Mouse (Mus musculus) olfactory bulb, adult 2 months (tissue): ENCODE data around the gene Apbb2. TPM values are rescaled to one million over a fixed set of nuclear protein-coding genes. Genes with fewer than 3 reads are reported as not detected.
A peak's percentile ranks its signal among the peaks of the same experiment; 100 is the strongest.

ENCODE experiments used
- H3K27ac ChIP-seq: fragments of 200-500 bp; 2 replicates; pipeline ENCODE4 v1.5.1; 2012; ENCODE audit warnings: low read depth, low read length; ENCODE audit not compliant: insufficient read depth
- H3K4me1 ChIP-seq: fragments of 200-500 bp; 2 replicates; pipeline ENCODE4 v1.6.1; 2012; ENCODE audit warnings: low read length; ENCODE audit not compliant: control insufficient read depth, insufficient read depth
- H3K4me3 ChIP-seq: fragments of 200-500 bp; 2 replicates; pipeline ENCODE4 v1.5.1; 2012; ENCODE audit warnings: mild to moderate bottlenecking, low read depth, low read length, moderate library complexity; ENCODE audit not compliant: insufficient read depth
- CTCF ChIP-seq: fragments of 200-500 bp; IDR thresholded peaks from 2 replicates; pipeline ENCODE4 v1.5.1; 2012; ENCODE audit warnings: low read depth, mild to moderate bottlenecking, low read length, moderate library complexity; ENCODE audit not compliant: insufficient read depth
- POLR2A ChIP-seq: fragments of 200-500 bp; IDR thresholded peaks from 2 replicates; pipeline ENCODE4 v1.6.1; 2012; ENCODE audit warnings: mild to moderate bottlenecking, low read depth, low read length, moderate library complexity; ENCODE audit not compliant: insufficient read depth
- WGBS: fragments of 180-500 bp; shearing (Covaris S2); methylation state at CpG from one replicate; pipeline ENCODE4 v1.1.7; 2018; 5-methylcytosine and 5-hydroxymethylcytosine counted together
- polyA plus RNA-seq: library from polyadenylated mRNA; stranded (reverse); fragments of >200 nt; gene quantifications from 2 replicates; pipeline ENCODE4 v1.2.4, GENCODE M21; 2012; ENCODE audit warnings: low replicate concordance; ENCODE audit not compliant: missing spikeins, insufficient read depth, insufficient read length

Apbb2 gene
- polyA plus RNA-seq, 1 experiment = not detected

GRCm38 (mm10) chr5:66387481-66387880, 231.1 kb downstream of the Apbb2 start:
- no peak overlapping the region for H3K27ac ChIP-seq

GRCm38 (mm10) chr5:66385636-66386035, 232.9 kb downstream of the Apbb2 start:
- 40% methylated on average over 3 of the region's 3 CpGs for WGBS
- peaks cover 10% of the 10 kb centered on the region; the same call in 1 of the 2 replicates for H3K4me1 ChIP-seq
- TF ChIP-seq CTCF = peak; percentile 40; the same call in 1 of the 2 replicates
- no peak for TF ChIP-seq POLR2A
- H3K4me3 ChIP-seq = no peak overlapping the region
- no peak overlapping the region for H3K27ac ChIP-seq

More at GRCm38 (mm10) chr5:66387481-66387880, 231.1 kb downstream of the Apbb2 start:
- TF ChIP-seq POLR2A (no peak), CTCF (no peak)
- Histone ChIP-seq H3K4me1 (peaks cover 10% of the 10 kb centered on the region; the same call in 1 of the 2 replicates), H3K4me3 (no peak overlapping the region)
- 55% methylated on average over 8 of the region's 8 CpGs for WGBS

GRCm38 (mm10) chr5:66384806-66385446, 233.7 kb downstream of the Apbb2 start:
- Histone ChIP-seq H3K4me3 (no peak overlapping the region), H3K4me1 (peaks cover 10% of the 10 kb centered on the region; the same call in 1 of the 2 replicates), H3K27ac (0 out of 2 replicates have a peak overlapping the region, but pooled peaks have one; percentile 28)
- whole genome bisulfite sequencing = 59% methylated on average over 6 of the region's 6 CpGs
- TF ChIP-seq CTCF = no peak

GRCm38 (mm10) chr5:66384114-66384513, 234.5 kb downstream of the Apbb2 start:
- WGBS = 79% methylated on average over 5 of the region's 5 CpGs
- peaks cover 10% of the 10 kb centered on the region; the same call in 1 of the 2 replicates for H3K4me1 ChIP-seq
- TF ChIP-seq CTCF = no peak
- TF ChIP-seq POLR2A = no peak
- H3K27ac ChIP-seq = peak overlapping the region; percentile 28; the same call in 1 of the 2 replicates
- no peak overlapping the region for H3K4me3 ChIP-seq

GRCm38 (mm10) chr5:66382111-66382510, 236.5 kb downstream of the Apbb2 start:
- 91% methylated on average over 1 of the region's 1 CpGs for WGBS
- Histone ChIP-seq H3K27ac (no peak overlapping the region), H3K4me3 (no peak overlapping the region), H3K4me1 (peaks cover 13% of the 10 kb centered on the region)
- TF ChIP-seq POLR2A = no peak
- no peak for TF ChIP-seq CTCF

GRCm38 (mm10) chr5:66378968-66379367, 239.6 kb downstream of the Apbb2 start:
- Histone ChIP-seq H3K27ac (no peak overlapping the region), H3K4me3 (no peak overlapping the region), H3K4me1 (peaks cover 11% of the 10 kb centered on the region)
- no peak for TF ChIP-seq POLR2A
- no peak for TF ChIP-seq CTCF
- WGBS = 86% methylated on average over 6 of the region's 6 CpGs

- 45% methylated on average over 14 of the region's 14 CpGs for WGBS
- Histone ChIP-seq H3K4me3 (no peak overlapping the region), H3K4me1 (peaks cover 11% of the 10 kb centered on the region), H3K27ac (no peak overlapping the region)
- TF ChIP-seq POLR2A = no peak
- no peak for TF ChIP-seq CTCF
Measured at GRCm38 (mm10) chr5:66376589-66377270, 241.9 kb downstream of the Apbb2 start.

- Histone ChIP-seq H3K27ac (no peak overlapping the region), H3K4me1 (peaks cover 12% of the 10 kb centered on the region), H3K4me3 (no peak overlapping the region)
- 96% methylated on average over 4 of the region's 4 CpGs for WGBS
- no peak for TF ChIP-seq CTCF
- TF ChIP-seq POLR2A = no peak
Measured at GRCm38 (mm10) chr5:66374413-66374812, 244.2 kb downstream of the Apbb2 start.

GRCm38 (mm10) chr5:66373515-66374164, 244.9 kb downstream of the Apbb2 start:
- WGBS = 81% methylated on average over 13 of the region's 13 CpGs
- TF ChIP-seq CTCF (no peak), POLR2A (no peak)
- peaks cover 12% of the 10 kb centered on the region for H3K4me1 ChIP-seq
- H3K27ac ChIP-seq = no peak overlapping the region
- H3K4me3 ChIP-seq = no peak overlapping the region
